Comparison of ENCODE assay signal across 27 mouse cellular contexts in the genomic region with DNA sequence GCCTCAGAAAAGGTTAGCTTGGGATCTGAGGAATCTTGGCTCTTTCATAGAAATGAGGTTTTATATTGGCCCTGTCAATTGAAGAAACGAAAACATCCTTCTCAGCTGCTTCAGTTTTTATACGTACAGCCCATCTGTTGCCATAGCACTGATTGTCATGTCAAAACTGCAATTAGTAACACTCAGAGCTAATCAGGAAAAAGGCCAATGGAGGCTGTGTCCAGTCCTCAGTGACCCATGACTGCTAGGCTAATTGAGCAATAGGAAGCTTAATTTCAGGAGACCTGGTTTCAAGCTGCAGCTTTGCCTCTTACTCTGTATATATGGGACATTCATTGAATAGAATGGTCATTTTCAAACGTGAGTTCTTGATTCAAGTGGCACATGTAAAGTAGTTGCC.
"Had no signal": no experiment of that assay in that cellular context is flagged by ENCODE, and none has a peak within 500 bp of the region (broad histone marks: within the 10 kb centered on the region; RNA-seq: fewer than 3 reads in every experiment).

No protein-coding gene starts in this region.

- H3K9ac ChIP-seq: heart, embryonic 13.5 days; heart, embryonic 15.5 days; hindbrain, embryonic 12.5 days; hindbrain, embryonic 14.5 days; intestine, embryonic 15.5 days; limb, embryonic 13.5 days; limb, embryonic 15.5 days; liver, embryonic 12.5 days; liver, embryonic 14.5 days had no signal

- H3K4me2 ChIP-seq: heart, embryonic 11.5 days; heart, embryonic 13.5 days; heart, embryonic 15.5 days; hindbrain, embryonic 12.5 days; hindbrain, embryonic 14.5 days; intestine, embryonic 15.5 days; limb, embryonic 13.5 days; limb, embryonic 15.5 days; liver, embryonic 12.5 days had no signal

- H3K36me3 ChIP-seq: heart, embryonic 13.5 days; heart, embryonic 15.5 days; hindbrain, embryonic 10.5 days; hindbrain, embryonic 12.5 days; intestine, embryonic 15.5 days; limb, embryonic 13.5 days; limb, embryonic 15.5 days; liver, embryonic 12.5 days had no signal

- H3K27me3 ChIP-seq: heart, embryonic 13.5 days; heart, embryonic 15.5 days; hindbrain, embryonic 12.5 days; intestine, embryonic 15.5 days; limb, embryonic 13.5 days; limb, embryonic 15.5 days had no signal

- ATAC-seq: hindbrain, embryonic 16.5 days; inflammation-experienced regulatory T-cells, adult 6 months; intestine, embryonic 15.5 days; intestine, postnatal 0 days; liver, embryonic 12.5 days had no signal

- H3K27ac ChIP-seq: gastrocnemius, adult 2 months; heart, adult 2 months; heart, embryonic 13.5 days; heart, embryonic 15.5 days; hindbrain, embryonic 10.5 days; hindbrain, embryonic 12.5 days; hindbrain, embryonic 14.5 days; intestine, embryonic 15.5 days; layer of hippocampus, adult 2 months; left cerebral cortex, adult 2 months; limb, embryonic 13.5 days; limb, embryonic 15.5 days; liver, embryonic 12.5 days; liver, embryonic 14.5 days had no signal

- H3K4me3 ChIP-seq: gastrocnemius, adult 2 months; heart, adult 2 months; heart, embryonic 13.5 days; heart, embryonic 15.5 days; hindbrain, embryonic 10.5 days; hindbrain, embryonic 12.5 days; intestine, embryonic 15.5 days; layer of hippocampus, adult 2 months; left cerebral cortex, adult 2 months; limb, embryonic 13.5 days; limb, embryonic 15.5 days; liver, embryonic 12.5 days had no signal

- H3K9me3 ChIP-seq: heart, embryonic 13.5 days; heart, embryonic 15.5 days; hindbrain, embryonic 10.5 days; hindbrain, embryonic 12.5 days; intestine, embryonic 15.5 days; limb, embryonic 13.5 days; limb, embryonic 15.5 days; liver, embryonic 12.5 days had no signal

- DNase-seq: gastrocnemius, adult 2 months; gastrocnemius, postnatal 10 days; gastrocnemius, postnatal 25 days; heart, adult 2 months; heart, postnatal 14 days; heart, postnatal 36 days; kidney, adult 18-20 months; kidney, adult 8-10 months; kidney, postnatal 10 days; kidney, postnatal 25 days; kidney, postnatal 4 days had no signal
